Mouse (Mus musculus) intestine, postnatal 0 days (tissue): ENCODE measurements at regions not wholly inside any gene's neighbourhood (a gene's known extent, or its start where the extent isn't known, plus 50 kb on each side); places are given as distances from the start of the nearest gene placed in this dataset.
"Not testable (repeated sequence)": the region's sequence is repeated elsewhere in the genome, so short reads cannot be mapped to it uniquely, and the experiment has no call there.

ENCODE experiments used
- ATAC-seq: fragments of 200-750 bp; cut with Nextera tagmentation; 2 replicates; pipeline ENCODE4 v1.8.0; 2017; ENCODE audit warnings: mild to moderate bottlenecking, moderate TSS enrichment, moderate library complexity
- H3K27ac ChIP-seq: fragments of 300-500 bp; sonication (generic); 2 replicates; pipeline ENCODE4 v1.5.1; 2014; ENCODE audit warnings: mild to moderate bottlenecking, low read depth, low read length, moderate library complexity
- H3K27me3 ChIP-seq: fragments of 300-500 bp; sonication (generic); replicated peaks from 2 replicates; pipeline ENCODE4 v1.6.1; 2014; ENCODE audit warnings: low read length, mixed read lengths; ENCODE audit not compliant: control insufficient read depth, insufficient read depth
- H3K36me3 ChIP-seq: fragments of 300-500 bp; sonication (generic); 2 replicates; pipeline ENCODE4 v1.6.1; 2014; ENCODE audit warnings: mild to moderate bottlenecking, moderate library complexity; ENCODE audit not compliant: control insufficient read depth, insufficient read depth
- H3K4me1 ChIP-seq: fragments of 300-500 bp; sonication (generic); replicated peaks from 2 replicates; pipeline ENCODE4 v1.6.1; 2014; ENCODE audit warnings: antibody characterized with exemption, low read length, mixed read lengths; ENCODE audit not compliant: control insufficient read depth, insufficient read depth
- H3K4me2 ChIP-seq: fragments of 300-500 bp; sonication (generic); replicated peaks from 2 replicates; pipeline ENCODE4 v1.6.1; 2014; ENCODE audit warnings: low read depth, mild to moderate bottlenecking, moderate library complexity
- H3K4me3 ChIP-seq: fragments of 300-500 bp; sonication (generic); 2 replicates; pipeline ENCODE4 v1.5.1; 2014; ENCODE audit warnings: low read depth, low read length
- H3K9ac ChIP-seq: fragments of 300-500 bp; sonication (generic); 2 replicates; pipeline ENCODE4 v1.6.1; 2014; ENCODE audit warnings: mild to moderate bottlenecking, low read depth, low read length
- H3K9me3 ChIP-seq: fragments of 300-500 bp; sonication (generic); 2 replicates; pipeline ENCODE4 v1.6.1; 2016; ENCODE audit warnings: mixed run types; ENCODE audit not compliant: control insufficient read depth
- CTCF ChIP-seq: sonication (generic); IDR thresholded peaks from 2 replicates; pipeline ENCODE4 v1.5.1; 2016; ENCODE audit warnings: low read depth, mild to moderate bottlenecking, control low read depth, antibody characterized with exemption, moderate library complexity
- WGBS: fragments of 180-500 bp; shearing (Covaris S2); extraction: QIAGEN DNeasy Blood & Tissue Kit; methylation state at CpG from one replicate; pipeline ENCODE4 v1.1.7; 2014; 5-methylcytosine and 5-hydroxymethylcytosine counted together

- no peaks in the 10 kb centered on the region for H3K4me1 ChIP-seq
- no peaks in the 10 kb centered on the region for H3K27me3 ChIP-seq
- no peaks in the 10 kb centered on the region for H3K36me3 ChIP-seq
- 77% methylated on average over 3 of the region's 3 CpGs for whole genome bisulfite sequencing
- H3K27ac ChIP-seq: no peak overlapping the region
- H3K4me3 ChIP-seq: no peak overlapping the region
- TF ChIP-seq CTCF: no peak
- no peaks in the 10 kb centered on the region for H3K9me3 ChIP-seq
- no peak overlapping the region for H3K9ac ChIP-seq
- H3K4me2 ChIP-seq: no peak overlapping the region
- no peak for ATAC-seq
These were observed 59.3 kb upstream of the Klf13 start for GRCm38 (mm10) chr7:63997997-63998396.

DNA sequence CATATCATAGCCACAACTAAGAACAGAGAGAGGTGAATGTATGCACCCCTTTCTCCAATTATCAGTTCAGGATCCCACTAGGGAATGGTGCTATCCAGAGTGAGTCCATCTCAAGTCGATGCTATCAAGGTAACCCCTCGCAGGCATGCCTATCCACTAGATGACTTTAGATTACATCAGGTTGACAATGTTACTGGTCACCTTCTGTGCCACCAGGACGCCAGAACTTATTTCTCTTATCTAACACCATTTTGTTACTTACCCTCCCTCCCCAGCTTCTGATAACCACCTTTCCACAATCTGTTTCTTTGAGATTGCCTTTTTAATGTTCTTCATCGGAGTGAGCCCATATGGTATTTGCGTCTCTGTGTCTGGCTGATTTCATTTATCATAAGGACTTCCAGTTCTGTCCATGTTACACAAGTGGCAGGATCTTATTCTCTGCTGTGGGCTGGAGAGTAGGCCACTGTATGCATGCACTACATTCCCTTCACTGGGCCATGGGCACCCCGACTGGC is 57.9 kb upstream of the Klf13 start:
- no peak overlapping the region for H3K9ac ChIP-seq
- H3K4me1 ChIP-seq: no peaks in the 10 kb centered on the region
- no peak overlapping the region for H3K27ac ChIP-seq
- WGBS: 83% methylated on average over 6 of the region's 6 CpGs
- ATAC-seq: no peak
- no peaks in the 10 kb centered on the region for H3K36me3 ChIP-seq
- no peak overlapping the region for H3K4me3 ChIP-seq
- TF ChIP-seq CTCF: no peak
- H3K4me2 ChIP-seq: no peak overlapping the region
- H3K27me3 ChIP-seq: no peaks in the 10 kb centered on the region
- H3K9me3 ChIP-seq: no peaks in the 10 kb centered on the region

DNA sequence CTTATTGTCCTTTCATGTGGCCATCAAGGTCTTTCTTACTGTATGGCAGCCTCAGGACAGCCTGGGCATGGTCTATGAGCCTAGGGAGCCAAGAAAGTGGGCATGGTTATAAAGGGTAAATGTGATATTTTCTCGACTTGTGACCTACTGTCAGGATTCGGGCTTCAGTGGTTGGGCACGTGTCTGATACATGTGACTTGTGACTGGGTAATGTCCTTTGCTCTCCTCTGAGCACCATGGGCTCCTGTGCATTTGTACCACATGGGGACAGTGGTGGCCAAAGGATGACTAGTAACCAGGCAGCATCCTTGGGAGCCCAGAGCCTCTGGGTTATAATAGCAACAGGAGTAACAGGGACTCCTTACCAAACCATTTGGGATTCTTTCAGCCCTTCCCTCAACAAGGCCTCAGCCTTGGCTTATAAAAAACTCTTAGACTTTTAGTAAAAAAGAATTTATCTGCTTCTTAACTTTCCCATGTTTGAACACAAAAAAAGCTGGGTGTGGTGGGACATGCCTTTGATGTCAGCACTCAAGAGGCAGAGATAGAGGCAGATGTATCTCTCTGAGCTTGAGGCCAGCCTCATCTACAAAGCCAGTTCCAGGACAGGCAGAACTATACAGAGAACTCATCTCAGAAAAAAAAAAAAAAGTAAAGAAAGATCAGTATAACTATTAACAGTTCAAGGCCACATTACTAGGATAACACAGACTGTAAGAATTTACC is 56.7 kb upstream of the Klf13 start:
- Histone ChIP-seq H3K9ac (no peak overlapping the region), H3K27ac (no peak overlapping the region), H3K9me3 (no peaks in the 10 kb centered on the region), H3K4me2 (no peak overlapping the region), H3K36me3 (no peaks in the 10 kb centered on the region), H3K4me3 (no peak overlapping the region), H3K27me3 (no peaks in the 10 kb centered on the region), H3K4me1 (no peaks in the 10 kb centered on the region)
- WGBS: 85% methylated on average over 3 of the region's 3 CpGs
- no peak for TF ChIP-seq CTCF
- no peak for ATAC-seq

GRCm38 (mm10) chr7:63994769-63995168 is 56.1 kb upstream of the Klf13 start:
- WGBS: 71% methylated on average over 3 of the region's 3 CpGs
- not testable (repeated sequence) for H3K27ac ChIP-seq, H3K9ac ChIP-seq, H3K4me2 ChIP-seq, ATAC-seq, H3K27me3 ChIP-seq, H3K4me1 ChIP-seq, H3K36me3 ChIP-seq, H3K9me3 ChIP-seq, H3K4me3 ChIP-seq

GRCm38 (mm10) chr7:63992155-63992554 is 53.4 kb upstream of the Klf13 start:
- 0 out of 2 replicates have a peak, but pooled peaks cover under 1% of the 10 kb centered on the region for H3K4me1 ChIP-seq
- H3K4me3 ChIP-seq: no peak overlapping the region
- no peak overlapping the region for H3K4me2 ChIP-seq
- 95% methylated on average over 13 of the region's 13 CpGs for WGBS
- no peak for ATAC-seq
- H3K36me3 ChIP-seq: no peaks in the 10 kb centered on the region
- no peaks in the 10 kb centered on the region for H3K9me3 ChIP-seq
- no peak for TF ChIP-seq CTCF
- no peak overlapping the region for H3K9ac ChIP-seq
- no peaks in the 10 kb centered on the region for H3K27me3 ChIP-seq
- no peak overlapping the region for H3K27ac ChIP-seq

GRCm38 (mm10) chr7:63991085-63992010 is 52.6 kb upstream of the Klf13 start:
- TF ChIP-seq CTCF: no peak
- Histone ChIP-seq H3K4me1 (0 out of 2 replicates have a peak, but pooled peaks cover 3% of the 10 kb centered on the region), H3K4me3 (no peak overlapping the region), H3K36me3 (no peaks in the 10 kb centered on the region), H3K9ac (no peak overlapping the region), H3K4me2 (no peak overlapping the region), H3K27me3 (no peaks in the 10 kb centered on the region), H3K9me3 (no peaks in the 10 kb centered on the region), H3K27ac (no peak overlapping the region)
- WGBS: 89% methylated on average over 12 of the region's 12 CpGs
- no peak for ATAC-seq
